Mouse (Mus musculus): Measurements from ENCODE around the gene Serinc5.

Gene Serinc5

DNA sequence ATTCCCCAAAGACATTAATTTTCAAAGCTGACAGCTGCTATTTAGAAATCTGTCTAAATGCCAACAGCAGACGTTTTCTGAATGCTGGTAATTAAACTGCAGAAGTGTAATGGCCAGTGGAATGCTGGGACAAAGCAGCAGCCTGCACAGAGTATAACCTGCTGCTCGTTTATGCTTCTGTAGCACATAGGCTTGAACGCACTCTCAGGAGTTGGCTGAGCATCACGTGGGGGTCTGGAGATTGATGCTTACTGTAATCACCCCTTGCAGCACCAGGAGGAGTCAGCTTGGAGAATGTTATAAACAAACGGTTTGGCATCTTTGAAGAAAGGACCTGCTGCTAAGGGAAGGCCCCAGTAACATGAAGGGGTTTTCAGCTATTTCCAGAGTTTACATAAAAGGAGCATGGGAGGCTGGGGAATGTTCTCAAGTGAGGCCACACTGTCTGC lies 85.6 kb downstream of the Serinc5 start:
- H3K27me3 ChIP-seq (ENCODE audit: control insufficient read depth, insufficient read depth, low read length, poor library complexity, severe bottlenecking): no peaks in the 10 kb centered on the region
- DNase-seq (ENCODE audit: low read depth, low spot score): no peak
- no peaks in the 10 kb centered on the region; the same call in 1 of the 2 replicates for H3K36me3 ChIP-seq (ENCODE audit: control insufficient read depth, insufficient read depth, low read length, poor library complexity, severe bottlenecking)

DNA sequence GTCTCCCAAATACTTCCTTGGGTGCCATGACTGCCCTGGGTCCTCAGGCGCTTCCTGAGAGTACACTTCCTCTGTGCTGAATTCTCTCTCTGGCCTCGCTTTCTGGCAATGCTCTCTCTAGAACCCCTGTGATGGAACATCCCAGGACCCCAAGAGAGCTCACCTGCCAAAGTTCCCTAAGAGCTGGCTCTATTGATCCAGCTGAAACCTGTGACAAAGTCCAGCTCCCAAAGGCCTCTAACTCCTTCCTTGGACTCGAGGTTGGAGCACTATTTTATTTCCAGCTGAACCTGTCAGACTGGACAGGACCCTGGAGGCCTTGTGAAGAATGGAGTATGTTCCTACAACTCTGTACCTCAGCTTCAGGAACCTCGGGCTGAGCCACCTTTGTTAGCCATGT lies 86.2 kb downstream of the Serinc5 start:
- DNase-seq (ENCODE audit: low read depth, low spot score): no peak
- Histone ChIP-seq H3K36me3 (ENCODE audit: control insufficient read depth, insufficient read depth, low read length, poor library complexity, severe bottlenecking) (no peaks in the 10 kb centered on the region; the same call in 1 of the 2 replicates), H3K27me3 (ENCODE audit: control insufficient read depth, insufficient read depth, low read length, poor library complexity, severe bottlenecking) (no peaks in the 10 kb centered on the region)

DNA sequence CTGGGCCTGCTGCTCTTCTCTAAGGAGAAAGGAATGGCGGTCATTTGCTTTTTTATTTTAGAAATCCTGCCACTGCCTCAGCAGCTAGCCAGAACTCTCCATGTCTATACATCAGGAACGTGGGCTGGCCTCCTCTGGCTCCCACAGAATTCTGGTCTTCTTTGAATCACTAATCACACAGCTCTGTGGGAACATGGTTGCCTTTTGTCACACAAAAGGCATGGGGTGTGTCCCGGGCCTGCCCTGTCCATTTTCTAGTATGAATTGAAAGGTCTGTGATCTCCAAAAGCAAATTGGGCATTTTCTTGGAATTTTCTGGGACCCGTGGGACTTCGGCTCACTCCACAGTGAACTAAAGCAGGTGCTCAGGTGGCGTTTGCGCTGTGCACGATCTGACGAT lies 87.9 kb downstream of the Serinc5 start:
- Histone ChIP-seq H3K36me3 (ENCODE audit: control insufficient read depth, insufficient read depth, low read length, poor library complexity, severe bottlenecking) (no peaks in the 10 kb centered on the region; the same call in 1 of the 2 replicates), H3K27me3 (ENCODE audit: control insufficient read depth, insufficient read depth, low read length, poor library complexity, severe bottlenecking) (no peaks in the 10 kb centered on the region)
- DNase-seq (ENCODE audit: low read depth, low spot score): no peak

DNA sequence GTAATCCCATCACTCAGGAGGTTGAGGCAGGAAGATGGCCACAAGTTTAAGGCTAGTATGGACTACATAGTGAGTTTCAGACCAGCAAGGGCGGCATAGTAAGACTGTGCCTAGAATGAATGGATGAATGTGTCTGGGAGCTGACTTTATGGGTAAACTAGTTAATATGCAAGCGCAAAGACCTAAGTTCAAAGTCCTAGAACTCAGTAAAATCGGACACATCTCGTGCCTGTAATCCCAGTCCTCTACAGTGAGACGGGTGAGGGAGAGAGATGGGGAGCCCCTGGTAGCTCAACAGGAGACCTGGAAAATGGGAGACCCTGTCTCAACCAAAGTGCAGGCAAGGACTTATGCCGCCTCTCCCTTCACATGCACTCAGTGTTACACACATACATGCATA lies 88.5 kb downstream of the Serinc5 start:
- no peak for DNase-seq (ENCODE audit: low read depth, low spot score)
- Histone ChIP-seq H3K36me3 (ENCODE audit: control insufficient read depth, insufficient read depth, low read length, poor library complexity, severe bottlenecking) (no peaks in the 10 kb centered on the region; the same call in 1 of the 2 replicates), H3K27me3 (ENCODE audit: control insufficient read depth, insufficient read depth, low read length, poor library complexity, severe bottlenecking) (no peaks in the 10 kb centered on the region)

DNA sequence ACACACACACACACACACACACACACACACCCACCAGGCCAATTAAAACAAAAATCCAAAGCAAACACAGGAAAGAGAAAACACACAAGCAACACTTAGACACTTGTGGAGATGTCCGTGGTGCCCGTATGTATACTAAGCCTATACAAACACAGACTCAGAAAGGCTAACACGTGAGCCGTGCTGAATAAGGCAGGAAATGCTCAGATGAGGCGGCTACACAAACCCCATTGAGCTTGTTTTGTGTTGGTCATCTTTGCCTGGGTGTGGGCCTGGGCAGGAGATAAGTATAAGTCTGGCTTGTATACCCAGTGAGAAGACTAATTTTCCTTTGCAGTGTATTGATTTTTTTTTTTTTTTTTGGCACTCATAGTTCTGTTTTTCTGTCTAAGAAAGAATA lies 91.1 kb downstream of the Serinc5 start:
- H3K36me3 ChIP-seq (ENCODE audit: control insufficient read depth, insufficient read depth, low read length, poor library complexity, severe bottlenecking): peaks cover 2% of the 10 kb centered on the region; the same call in 1 of the 2 replicates
- no peaks in the 10 kb centered on the region for H3K27me3 ChIP-seq (ENCODE audit: control insufficient read depth, insufficient read depth, low read length, poor library complexity, severe bottlenecking)
- no peak for DNase-seq (ENCODE audit: low read depth, low spot score)

DNA sequence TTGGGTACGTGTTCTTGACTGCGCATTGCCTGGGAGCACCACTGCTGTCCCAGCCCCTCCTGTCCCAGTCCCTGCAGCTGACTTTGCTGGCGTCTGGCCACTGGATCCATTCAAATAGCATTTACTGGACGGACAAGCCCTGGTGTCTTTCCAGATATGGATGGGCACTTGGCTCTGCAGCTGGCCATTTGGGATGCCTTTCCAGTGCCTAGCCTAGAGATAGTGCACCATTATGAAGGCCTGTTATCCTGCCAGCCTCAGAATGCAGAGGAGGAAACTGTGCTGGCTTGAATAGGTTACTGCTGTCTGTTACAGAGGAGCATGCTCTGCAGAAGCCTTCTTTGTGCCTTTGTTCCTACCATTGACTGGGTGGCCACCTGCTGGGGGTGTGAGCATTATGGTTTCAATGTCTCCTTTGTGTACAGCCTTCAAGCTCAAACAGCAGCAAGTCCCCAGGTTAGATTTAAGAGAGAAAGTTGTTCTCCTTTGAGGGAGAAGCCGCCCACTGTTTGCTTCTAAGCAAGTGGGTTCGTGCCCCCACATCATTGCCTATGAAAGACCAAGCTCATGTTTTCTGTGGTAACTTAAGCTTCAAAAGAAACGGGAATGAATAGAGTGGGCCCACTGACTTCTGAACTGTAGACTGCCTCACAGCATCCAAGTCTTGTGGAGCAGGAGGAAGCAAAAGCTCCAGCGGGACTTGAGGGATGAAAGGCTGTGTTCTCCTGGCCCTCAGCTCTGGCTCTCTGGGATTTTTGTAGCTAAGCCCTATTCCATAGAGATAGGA lies 92.5 kb downstream of the Serinc5 start:
- peak; percentile 26 for DNase-seq (ENCODE audit: low read depth, low spot score)
- H3K27me3 ChIP-seq (ENCODE audit: control insufficient read depth, insufficient read depth, low read length, poor library complexity, severe bottlenecking): no peaks in the 10 kb centered on the region
- H3K36me3 ChIP-seq (ENCODE audit: control insufficient read depth, insufficient read depth, low read length, poor library complexity, severe bottlenecking): peaks cover 4% of the 10 kb centered on the region; the same call in 1 of the 2 replicates

DNA sequence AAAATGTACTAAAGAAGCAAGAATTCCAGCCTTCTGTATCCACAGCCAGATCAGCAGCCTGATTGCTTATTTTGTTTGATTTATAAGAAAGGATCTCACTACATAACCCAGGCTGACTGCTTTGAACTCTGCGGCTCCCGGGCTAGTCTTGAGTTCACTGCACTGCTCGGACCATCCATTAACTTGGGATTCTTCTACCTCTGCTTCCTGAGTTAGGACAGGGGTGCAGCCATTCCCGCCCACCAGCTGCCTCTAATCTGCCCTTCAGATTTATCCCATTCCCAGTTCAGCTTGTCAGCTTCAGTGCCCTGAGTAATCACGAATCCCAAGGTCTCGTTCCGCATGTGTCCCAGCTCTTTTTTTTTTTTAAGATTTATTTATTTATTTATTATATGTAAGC lies 93.3 kb downstream of the Serinc5 start:
- H3K27me3 ChIP-seq (ENCODE audit: control insufficient read depth, insufficient read depth, low read length, poor library complexity, severe bottlenecking): no peaks in the 10 kb centered on the region
- no peak for DNase-seq (ENCODE audit: low read depth, low spot score)

DNA sequence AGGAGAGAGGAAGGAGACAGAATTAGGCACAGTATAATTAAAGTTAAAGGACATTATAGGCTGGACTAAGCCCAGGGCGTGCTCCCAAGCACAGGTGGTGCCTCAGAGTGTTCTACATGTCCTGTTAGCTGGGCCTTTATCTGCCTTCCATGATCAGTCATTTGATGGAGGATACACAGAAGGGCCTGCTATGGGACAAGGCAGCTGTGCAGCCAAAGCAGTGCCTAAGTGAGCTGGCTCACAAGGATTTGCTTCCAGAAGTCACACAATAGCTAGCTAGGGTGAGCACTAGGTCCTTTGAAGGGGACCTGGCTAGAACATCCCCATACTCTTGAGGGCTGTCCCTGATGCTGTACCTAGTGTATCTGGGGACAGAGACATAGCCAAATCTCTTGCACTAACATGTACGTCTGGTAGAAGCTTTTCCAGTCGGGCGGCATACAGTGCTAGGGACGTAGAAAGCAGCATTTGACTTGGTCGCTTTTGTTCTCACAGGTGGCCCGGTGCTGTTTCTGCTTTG lies 94.2 kb downstream of the Serinc5 start:
- DNase-seq (ENCODE audit: low read depth, low spot score): no peak
- no peaks in the 10 kb centered on the region for H3K27me3 ChIP-seq (ENCODE audit: control insufficient read depth, insufficient read depth, low read length, poor library complexity, severe bottlenecking)
- peaks cover 7% of the 10 kb centered on the region; the same call in 1 of the 2 replicates for H3K36me3 ChIP-seq (ENCODE audit: control insufficient read depth, insufficient read depth, low read length, poor library complexity, severe bottlenecking)

More for the DNA sequence above, 93.3 kb downstream of the Serinc5 start:
- H3K36me3 ChIP-seq (ENCODE audit: control insufficient read depth, insufficient read depth, low read length, poor library complexity, severe bottlenecking): peaks cover 5% of the 10 kb centered on the region; the same call in 1 of the 2 replicates

DNA sequence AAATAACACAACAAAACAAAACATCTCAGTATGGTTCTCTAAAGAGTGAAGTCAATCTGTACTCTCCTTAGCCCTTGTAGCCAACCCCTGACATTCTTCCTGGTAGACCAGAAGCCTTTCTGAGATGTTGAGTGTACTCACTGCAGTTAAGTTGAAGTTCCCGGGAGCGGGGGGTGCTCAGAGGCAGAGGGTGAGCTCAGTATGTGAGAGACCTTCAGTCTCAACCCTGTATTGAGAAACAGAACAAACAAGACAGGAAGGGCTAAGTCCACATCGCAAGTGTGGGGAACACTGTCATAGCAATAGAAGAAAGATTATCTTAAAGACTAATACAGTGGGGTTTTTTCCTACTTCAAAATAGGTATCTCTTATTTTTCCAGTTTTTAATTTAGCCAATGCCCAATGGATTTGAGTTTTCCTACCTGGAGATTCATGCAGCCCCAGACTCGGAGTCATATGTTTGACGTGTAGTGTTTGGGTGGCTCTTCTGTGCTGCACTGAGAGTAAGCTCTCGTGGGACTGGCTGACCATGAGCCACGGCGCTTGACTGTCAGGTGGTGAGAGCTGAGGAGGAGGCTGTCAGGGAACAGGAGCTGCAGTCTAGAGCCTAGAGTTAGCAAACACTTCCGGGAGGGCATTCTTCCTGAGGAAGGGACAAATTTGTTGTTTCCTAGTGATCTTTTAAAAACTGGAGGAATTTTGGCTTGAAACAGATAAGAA lies 95.6 kb downstream of the Serinc5 start:
- no peak for DNase-seq (ENCODE audit: low read depth, low spot score)
- Histone ChIP-seq H3K36me3 (ENCODE audit: control insufficient read depth, insufficient read depth, low read length, poor library complexity, severe bottlenecking) (peaks cover 7% of the 10 kb centered on the region; the same call in 1 of the 2 replicates), H3K27me3 (ENCODE audit: control insufficient read depth, insufficient read depth, low read length, poor library complexity, severe bottlenecking) (no peaks in the 10 kb centered on the region)

DNA sequence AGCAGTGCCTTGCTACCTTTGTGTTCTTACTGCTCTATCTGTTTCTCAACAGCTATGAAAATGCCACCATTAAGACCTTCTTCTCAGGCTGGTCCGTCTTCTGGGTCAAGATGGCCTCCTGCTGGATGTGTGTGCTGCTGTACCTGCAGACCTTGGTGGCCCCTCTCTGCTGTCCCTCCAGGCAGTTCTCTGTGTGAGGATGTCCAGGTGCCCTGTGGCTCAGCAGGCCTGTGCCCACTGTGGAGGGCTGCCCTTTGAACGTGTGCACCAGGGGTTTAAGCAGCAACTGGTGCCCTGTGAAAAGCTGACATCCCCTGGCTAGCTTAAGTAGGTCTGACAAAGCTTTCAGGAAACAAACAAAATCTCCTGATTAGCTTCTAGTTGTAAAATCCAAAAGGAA lies 97.0 kb downstream of the Serinc5 start:
- DNase-seq (ENCODE audit: low read depth, low spot score): no peak
- no peaks in the 10 kb centered on the region for H3K27me3 ChIP-seq (ENCODE audit: control insufficient read depth, insufficient read depth, low read length, poor library complexity, severe bottlenecking)
- H3K36me3 ChIP-seq (ENCODE audit: control insufficient read depth, insufficient read depth, low read length, poor library complexity, severe bottlenecking): peaks cover 7% of the 10 kb centered on the region; the same call in 1 of the 2 replicates

DNA sequence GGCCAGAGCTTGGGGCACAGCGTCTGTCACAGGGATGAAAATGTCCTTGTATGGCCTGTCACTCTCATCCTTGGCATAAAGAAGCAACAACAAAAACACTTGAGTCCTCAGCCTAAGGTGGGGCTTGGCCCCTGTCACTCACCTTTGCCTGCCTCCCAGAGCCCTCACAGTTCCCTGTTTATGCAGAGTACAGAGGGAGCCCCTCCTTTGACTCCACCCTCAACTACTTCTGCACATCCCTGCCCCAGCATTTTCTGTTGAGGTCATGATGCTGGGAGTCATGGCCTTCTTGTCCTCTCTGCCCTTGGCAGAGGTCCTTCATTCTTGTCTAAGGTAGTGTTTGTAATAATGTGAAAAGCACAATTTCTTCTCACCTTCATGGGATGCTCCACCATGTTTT lies 97.6 kb downstream of the Serinc5 start:
- no peaks in the 10 kb centered on the region for H3K27me3 ChIP-seq (ENCODE audit: control insufficient read depth, insufficient read depth, low read length, poor library complexity, severe bottlenecking)
- H3K36me3 ChIP-seq (ENCODE audit: control insufficient read depth, insufficient read depth, low read length, poor library complexity, severe bottlenecking): peaks cover 7% of the 10 kb centered on the region; the same call in 1 of the 2 replicates
- DNase-seq (ENCODE audit: low read depth, low spot score): no peak

DNA sequence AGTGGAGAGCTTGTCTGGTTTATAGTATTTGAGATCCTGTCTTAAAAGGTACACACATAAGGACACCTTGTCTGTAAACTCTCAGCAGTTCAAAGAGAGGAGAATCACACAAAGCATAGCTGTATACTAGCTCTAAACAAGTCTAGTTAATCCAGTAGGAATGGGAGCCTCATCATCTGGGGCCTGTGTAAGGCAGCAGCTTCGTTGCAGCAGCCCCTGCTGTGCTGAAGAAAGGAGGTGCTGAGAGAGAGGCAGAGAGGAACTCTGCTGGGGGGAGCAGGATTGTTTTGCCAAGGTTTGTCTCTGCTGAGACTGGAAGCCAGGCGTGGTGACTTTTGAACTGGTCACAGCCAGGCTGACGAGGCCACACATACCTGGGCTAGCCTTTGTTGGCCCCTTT lies 98.6 kb downstream of the Serinc5 start:
- Histone ChIP-seq H3K36me3 (ENCODE audit: control insufficient read depth, insufficient read depth, low read length, poor library complexity, severe bottlenecking) (peaks cover 7% of the 10 kb centered on the region; the same call in 1 of the 2 replicates), H3K27me3 (ENCODE audit: control insufficient read depth, insufficient read depth, low read length, poor library complexity, severe bottlenecking) (no peaks in the 10 kb centered on the region)
- DNase-seq (ENCODE audit: low read depth, low spot score): no peak

DNA sequence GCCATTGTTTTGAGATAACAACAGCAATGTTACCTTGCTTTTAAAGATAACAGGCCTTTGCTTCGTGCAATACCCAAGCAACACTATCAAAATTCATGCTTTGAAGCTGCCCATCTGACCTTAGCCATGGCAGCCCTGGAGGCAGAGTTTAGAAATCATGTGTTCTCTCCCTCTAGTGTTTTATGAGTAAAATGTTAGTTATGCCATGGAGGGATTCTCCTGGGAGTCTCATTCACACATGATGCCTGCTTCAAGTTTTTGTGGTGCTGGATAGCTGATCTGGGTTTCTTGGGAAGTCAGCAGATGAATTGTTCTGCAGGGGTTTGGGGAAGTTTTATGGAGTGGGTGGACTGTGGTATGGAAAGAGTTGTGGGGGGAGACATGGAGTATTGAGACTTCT lies 99.5 kb downstream of the Serinc5 start:
- no peak for DNase-seq (ENCODE audit: low read depth, low spot score)
- Histone ChIP-seq H3K36me3 (ENCODE audit: control insufficient read depth, insufficient read depth, low read length, poor library complexity, severe bottlenecking) (peaks cover 7% of the 10 kb centered on the region; the same call in 1 of the 2 replicates), H3K27me3 (ENCODE audit: control insufficient read depth, insufficient read depth, low read length, poor library complexity, severe bottlenecking) (no peaks in the 10 kb centered on the region)

DNA sequence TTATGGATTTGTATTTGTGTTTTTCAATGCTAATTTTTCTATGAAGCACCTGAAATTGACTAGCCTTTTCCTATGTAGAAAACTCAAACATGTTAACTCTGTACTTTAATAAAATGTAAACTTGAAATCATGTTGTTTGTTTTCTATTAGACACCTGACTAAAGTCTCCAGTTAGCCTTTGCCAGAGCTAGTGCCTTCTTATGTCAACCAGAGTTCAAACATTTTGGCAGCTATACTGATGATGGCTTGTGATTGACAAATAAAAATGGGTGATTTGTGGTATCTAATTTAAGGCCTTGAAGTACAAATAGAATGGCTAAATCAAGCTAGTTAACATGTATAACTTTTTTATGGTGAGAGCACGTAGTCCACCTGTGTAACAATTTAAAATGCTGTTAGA lies 100.9 kb downstream of the Serinc5 start:
- no peak for DNase-seq (ENCODE audit: low read depth, low spot score)
- peaks cover 5% of the 10 kb centered on the region; the same call in 1 of the 2 replicates for H3K36me3 ChIP-seq (ENCODE audit: control insufficient read depth, insufficient read depth, low read length, poor library complexity, severe bottlenecking)
- no peaks in the 10 kb centered on the region for H3K27me3 ChIP-seq (ENCODE audit: control insufficient read depth, insufficient read depth, low read length, poor library complexity, severe bottlenecking)

DNA sequence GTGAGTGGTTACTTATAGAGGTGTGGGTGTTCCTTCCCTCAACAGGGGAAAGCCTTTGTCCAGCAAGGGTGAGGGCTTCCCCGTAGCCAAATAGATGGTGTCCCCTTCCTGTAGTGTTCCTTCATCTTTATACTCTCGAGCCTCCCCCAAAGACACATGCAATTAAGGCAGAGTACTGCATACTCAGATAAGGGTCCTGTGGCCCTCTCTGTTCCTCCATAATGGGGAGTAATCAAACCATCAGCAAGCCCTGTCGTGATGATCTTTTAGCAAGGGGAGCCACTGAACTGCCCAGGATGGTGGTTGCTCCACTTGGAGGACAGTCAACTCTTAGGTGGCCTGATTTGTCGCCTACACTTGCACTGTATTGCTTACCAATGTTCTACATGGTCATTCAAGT lies 101.7 kb downstream of the Serinc5 start:
- H3K27me3 ChIP-seq (ENCODE audit: control insufficient read depth, insufficient read depth, low read length, poor library complexity, severe bottlenecking): no peaks in the 10 kb centered on the region
- no peak for DNase-seq (ENCODE audit: low read depth, low spot score)
- 0 out of 2 replicates have a peak, but pooled peaks cover 3% of the 10 kb centered on the region for H3K36me3 ChIP-seq (ENCODE audit: control insufficient read depth, insufficient read depth, low read length, poor library complexity, severe bottlenecking)

All from splenic B cell, adult 2 months (primary cell).